Mouse (Mus musculus): ENCODE results near the gene Cyp2c68.

GRCm38 (mm10) chr19:39647519-39647918 lies 93.3 kb downstream of the Cyp2c68 start:
- TF ChIP-seq MYOG (IDR thresholded peaks at IDR 0.05; ENCODE audit: control insufficient read depth in 1 of 3, insufficient read depth in 1 of 3, insufficient read length in 2 of 3, low read depth in 2 of 3): no peak
- no peak for TF ChIP-seq CEBPB (IDR thresholded peaks at IDR 0.05; ENCODE audit: insufficient read depth, poor library complexity, severe bottlenecking)
- no peak for TF ChIP-seq POLR2A (IDR thresholded peaks at IDR 0.05; ENCODE audit: insufficient read length, low read depth)
- TF ChIP-seq REST (IDR thresholded peaks at IDR 0.05; ENCODE audit: insufficient read depth, insufficient read length): no peak
- no peak for TF ChIP-seq TCF3 (IDR thresholded peaks at IDR 0.05; ENCODE audit: insufficient read length, low read depth)
- no peak for TF ChIP-seq POLR2AphosphoS2 (IDR thresholded peaks at IDR 0.05; ENCODE audit: insufficient read length, low read depth)
- no peak for TF ChIP-seq E2F4 (IDR thresholded peaks at IDR 0.05; ENCODE audit: insufficient read depth)
- no peak for TF ChIP-seq TCF12 (IDR thresholded peaks at IDR 0.05; ENCODE audit: insufficient read depth, poor library complexity, severe bottlenecking)
- no peak for TF ChIP-seq MAX (IDR thresholded peaks at IDR 0.05; ENCODE audit: low read depth)
